Comparison of ENCODE assay signal across 11 mouse cellular contexts in the genomic region with DNA sequence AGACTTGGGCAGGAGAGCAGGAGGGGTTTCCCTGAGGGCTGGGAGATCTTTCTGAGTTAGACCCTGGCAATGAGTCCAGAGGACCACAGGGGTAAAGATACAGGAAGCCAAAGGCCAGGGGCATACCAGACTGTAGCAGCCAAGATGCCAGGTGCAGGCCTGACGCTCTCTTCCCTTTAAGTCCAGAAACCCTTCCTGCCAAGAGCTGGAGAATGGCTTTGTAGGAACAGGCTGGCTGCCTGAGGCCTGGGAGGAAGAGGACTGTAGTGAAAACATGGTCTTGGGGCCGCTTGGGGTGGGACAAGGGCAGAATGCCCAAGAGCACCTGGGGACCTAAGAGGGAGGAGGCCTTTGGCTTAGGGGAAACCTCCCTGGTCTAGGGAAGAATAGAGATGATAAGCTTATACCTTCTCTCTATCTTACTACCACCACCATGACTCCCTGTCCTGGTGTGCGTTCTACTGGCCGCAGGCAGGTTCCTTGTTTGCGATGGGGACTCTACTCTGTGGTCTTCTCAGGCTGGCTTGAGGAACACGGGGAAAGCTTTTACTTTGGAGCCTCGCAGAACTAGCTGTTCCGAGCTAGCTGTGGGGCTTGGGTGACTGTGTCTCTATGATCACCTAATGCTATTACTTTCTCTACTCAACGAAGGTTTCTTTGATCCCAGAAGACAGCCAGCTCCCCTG. TPM values are rescaled to one million over a fixed set of nuclear protein-coding genes. Genes with fewer than 3 reads are reported as not detected.
A peak's percentile ranks its signal among the peaks of the same experiment; 100 is the strongest.
DNase-seq lines count a peak whose midpoint lies in the region; ATAC-seq and TF ChIP-seq lines count a peak whose summit lies in the region.
"Had no signal": no experiment of that assay in that cellular context is flagged by ENCODE, and none has a peak within 500 bp of the region (broad histone marks: within the 10 kb centered on the region; RNA-seq: fewer than 3 reads in every experiment).

No protein-coding gene starts in this region.

- no peak overlapping the region for H3K4me3 ChIP-seq in intestine, embryonic 15.5 days (replicated peaks)
- H3K4me3 ChIP-seq in intestine, postnatal 0 days (ENCODE audit: low read depth, low read length): no peak overlapping the region
- no peak overlapping the region for H3K4me3 ChIP-seq in hindbrain, embryonic 16.5 days (ENCODE audit: low read length)
- H3K4me3 ChIP-seq: neural tube, embryonic 12.5 days had no signal

- no peaks in the 10 kb centered on the region for H3K27me3 ChIP-seq in intestine, embryonic 15.5 days (replicated peaks)
- H3K27me3 ChIP-seq in intestine, postnatal 0 days (replicated peaks; ENCODE audit: control insufficient read depth, insufficient read depth, low read length): no peaks in the 10 kb centered on the region
- no peaks in the 10 kb centered on the region for H3K27me3 ChIP-seq in hindbrain, embryonic 16.5 days (replicated peaks; ENCODE audit: control insufficient read depth, insufficient read depth, low read length)
- H3K27me3 ChIP-seq: neural tube, embryonic 12.5 days had no signal

- no peak for ATAC-seq in intestine, embryonic 15.5 days
- ATAC-seq in intestine, postnatal 0 days: no peak
- peak; percentile 62 for ATAC-seq in cerebellum, adult (ENCODE audit: insufficient number of reproducible peaks, low FRiP score, low TSS enrichment)
- peak; percentile 12; the same call in 1 of the 2 replicates for ATAC-seq in hindbrain, embryonic 16.5 days
- no peak for ATAC-seq in frontal cortex, adult (ENCODE audit: low TSS enrichment)
- ATAC-seq: activated CD4-positive, CD25-positive, alpha-beta regulatory T cell, adult 4 months had no signal

- no peak overlapping the region for H3K4me2 ChIP-seq in intestine, embryonic 15.5 days (replicated peaks)
- H3K4me2 ChIP-seq in intestine, postnatal 0 days (replicated peaks; ENCODE audit: low read depth): no peak overlapping the region
- no peak overlapping the region for H3K4me2 ChIP-seq in hindbrain, embryonic 16.5 days (ENCODE audit: low read length)
- H3K4me2 ChIP-seq: neural tube, embryonic 12.5 days had no signal

- DNase-seq in cerebellum, adult 8-10 months: peak; percentile 60
- no peak for DNase-seq in adrenal gland, postnatal 4 days (ENCODE audit: low spot score in 2 of 2)
- DNase-seq: lung, postnatal 36 days; thymus, postnatal 36 days had no signal

- no peaks in the 10 kb centered on the region for H3K9me3 ChIP-seq in intestine, embryonic 15.5 days
- H3K9me3 ChIP-seq in intestine, postnatal 0 days (ENCODE audit: control insufficient read depth): no peaks in the 10 kb centered on the region
- no peaks in the 10 kb centered on the region for H3K9me3 ChIP-seq in hindbrain, embryonic 16.5 days (ENCODE audit: control insufficient read depth, low read length)

- 83% methylated on average over 9 of the region's 9 CpGs for WGBS in intestine, embryonic 15.5 days
- WGBS in intestine, postnatal 0 days: 83% methylated on average over 9 of the region's 9 CpGs
- WGBS in hindbrain, embryonic 16.5 days: 78% methylated on average over 9 of the region's 9 CpGs

- H3K27ac ChIP-seq in intestine, embryonic 15.5 days: 0 out of 2 replicates have a peak overlapping the region, but pooled peaks have one; percentile 13
- H3K27ac ChIP-seq in intestine, postnatal 0 days (ENCODE audit: low read depth, low read length): no peak overlapping the region
- H3K27ac ChIP-seq in hindbrain, embryonic 16.5 days (ENCODE audit: low read depth, low read length): peak overlapping the region; percentile 31; the same call in 1 of the 2 replicates
- H3K27ac ChIP-seq: neural tube, embryonic 12.5 days had no signal

- H3K9ac ChIP-seq in intestine, embryonic 15.5 days: no peak overlapping the region
- H3K9ac ChIP-seq in intestine, postnatal 0 days (ENCODE audit: low read depth, low read length): no peak overlapping the region
- H3K9ac ChIP-seq in hindbrain, embryonic 16.5 days (ENCODE audit: low read depth, low read length): no peak overlapping the region
- H3K9ac ChIP-seq: neural tube, embryonic 12.5 days had no signal

- peaks cover 18% of the 10 kb centered on the region; the same call in 1 of the 2 replicates for H3K4me1 ChIP-seq in intestine, embryonic 15.5 days (replicated peaks)
- H3K4me1 ChIP-seq in intestine, postnatal 0 days (replicated peaks; ENCODE audit: control insufficient read depth, insufficient read depth, low read length): no peaks in the 10 kb centered on the region
- peaks cover 14% of the 10 kb centered on the region for H3K4me1 ChIP-seq in hindbrain, embryonic 16.5 days (ENCODE audit: control insufficient read depth, insufficient read depth, low read depth, low read length)

- no peaks in the 10 kb centered on the region for H3K36me3 ChIP-seq in intestine, embryonic 15.5 days
- H3K36me3 ChIP-seq in intestine, postnatal 0 days (ENCODE audit: control insufficient read depth, insufficient read depth): peaks cover 3% of the 10 kb centered on the region; the same call in 1 of the 2 replicates
- H3K36me3 ChIP-seq in hindbrain, embryonic 16.5 days (ENCODE audit: control insufficient read depth, insufficient read depth, low read length): no peaks in the 10 kb centered on the region
- H3K36me3 ChIP-seq: neural tube, embryonic 12.5 days had no signal

- TF ChIP-seq CTCF in intestine, postnatal 0 days (IDR thresholded peaks at IDR 0.05; ENCODE audit: low read depth): no peak

RNA-seq across cellular contexts. Expression of a gene that starts 46.4 kb away (rescaled TPM):
- polyA plus RNA-seq in intestine, embryonic 15.5 days (2015; fragmentation: Nextera tagmentation; extraction: Ambion mirVana): 43.5 and 46.3 TPM in 2 replicates
- 30.1 and 30.8 TPM in 2 replicates for polyA plus RNA-seq in intestine, postnatal 0 days (2015; fragmentation: Nextera tagmentation; extraction: Ambion mirVana)
- polyA plus RNA-seq in hindbrain, embryonic 16.5 days (2015; fragmentation: Nextera tagmentation; extraction: Ambion mirVana): 58.1 and 64.6 TPM in 2 replicates
- 10 to 100 TPM; 45.4 to 45.5 TPM for total RNA-seq in adrenal gland, postnatal 4 days (2021)

Comparison
In these comparisons a context has a peak if more than half of its experiments do, and no peak if none do; other contexts are left out.
1. ATAC-seq: peak in cerebellum, adult (single experiment) and hindbrain, embryonic 16.5 days (single experiment); none in intestine, embryonic 15.5 days (single experiment), intestine, postnatal 0 days (single experiment) and frontal cortex, adult (single experiment).